Mouse (Mus musculus): ENCODE measurements around the gene Mlph.

The Mlph gene

DNA sequence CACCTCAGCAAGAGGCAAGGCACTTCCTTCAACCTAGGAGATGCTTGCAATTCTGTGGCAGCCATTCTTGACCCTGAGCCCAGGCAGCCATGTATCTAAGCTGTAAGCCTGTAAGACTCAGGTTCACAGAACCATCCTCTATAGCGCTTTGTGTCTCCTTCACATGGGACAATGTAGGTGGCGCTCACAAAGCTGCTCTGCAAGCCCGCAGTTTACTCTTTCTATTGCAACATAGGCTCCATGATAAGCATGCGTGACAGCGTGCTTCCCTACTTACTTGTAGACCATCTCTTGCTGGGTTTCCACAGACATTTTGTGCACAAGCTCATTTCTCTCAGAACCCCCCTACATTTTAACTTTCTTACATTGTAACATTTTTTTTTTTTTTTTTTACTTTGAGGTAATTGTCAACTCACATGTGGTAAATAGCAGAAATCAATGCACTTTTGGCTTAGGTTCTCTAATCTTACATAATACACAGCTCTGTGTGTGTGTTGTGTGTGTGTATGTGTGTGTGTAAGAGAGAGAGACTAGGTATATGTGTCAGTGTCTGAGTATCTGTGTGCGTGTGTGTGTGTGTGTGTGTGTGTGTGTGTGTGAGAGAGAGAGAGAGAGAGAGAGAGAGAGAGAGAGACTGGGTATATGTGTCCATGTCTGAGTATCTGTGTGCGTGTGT, 10.0 kb upstream of the Mlph start:
- in situ Hi-C loops (cut with MboI; ENCODE audit: unreplicated experiment in 2 of 2): no loop called here

DNA sequence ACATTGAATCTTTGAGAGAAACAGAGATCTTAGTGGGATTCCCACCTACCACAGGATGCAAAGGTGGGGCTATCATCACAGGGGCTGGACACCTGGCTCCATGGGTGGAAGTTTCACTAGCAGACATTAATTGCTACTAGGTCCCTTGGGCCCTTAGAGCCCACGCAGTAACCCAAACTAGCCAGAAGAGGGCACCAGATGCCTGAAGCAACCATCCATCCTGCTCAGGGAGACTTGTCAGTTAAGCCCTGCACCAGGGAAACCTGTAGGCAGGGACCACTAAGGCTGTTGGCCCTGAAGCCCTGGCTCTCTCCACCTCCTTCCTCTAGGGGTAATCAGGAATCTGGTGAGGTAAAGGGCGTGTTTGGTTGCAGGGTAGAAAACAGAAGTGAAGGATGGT, 8.5 kb upstream of the Mlph start:
- in situ Hi-C loops (cut with MboI; ENCODE audit: unreplicated experiment in 2 of 2): no loop called here

DNA sequence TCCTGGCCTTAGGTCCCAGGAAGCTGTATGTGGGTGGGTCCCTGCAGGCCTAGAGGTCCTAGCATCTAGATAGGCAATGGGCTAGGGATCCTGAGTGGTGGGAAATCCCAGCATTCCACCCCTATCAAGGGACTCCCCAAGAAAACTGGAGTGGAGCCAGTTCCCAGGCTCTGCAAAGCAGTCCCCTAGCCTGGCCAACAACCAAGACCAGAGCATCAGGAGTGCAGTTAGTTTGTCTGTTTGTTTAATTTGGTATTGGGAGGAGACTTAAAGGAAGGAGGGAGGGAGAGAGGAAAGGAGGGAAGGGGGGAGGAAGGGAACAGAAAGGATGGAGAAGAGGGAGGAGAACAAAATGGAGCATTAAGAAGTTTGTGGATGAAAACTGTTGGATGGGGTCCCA, 5.7 kb upstream of the Mlph start:
- in situ Hi-C loops (cut with MboI; ENCODE audit: unreplicated experiment in 2 of 2): no loop called here

DNA sequence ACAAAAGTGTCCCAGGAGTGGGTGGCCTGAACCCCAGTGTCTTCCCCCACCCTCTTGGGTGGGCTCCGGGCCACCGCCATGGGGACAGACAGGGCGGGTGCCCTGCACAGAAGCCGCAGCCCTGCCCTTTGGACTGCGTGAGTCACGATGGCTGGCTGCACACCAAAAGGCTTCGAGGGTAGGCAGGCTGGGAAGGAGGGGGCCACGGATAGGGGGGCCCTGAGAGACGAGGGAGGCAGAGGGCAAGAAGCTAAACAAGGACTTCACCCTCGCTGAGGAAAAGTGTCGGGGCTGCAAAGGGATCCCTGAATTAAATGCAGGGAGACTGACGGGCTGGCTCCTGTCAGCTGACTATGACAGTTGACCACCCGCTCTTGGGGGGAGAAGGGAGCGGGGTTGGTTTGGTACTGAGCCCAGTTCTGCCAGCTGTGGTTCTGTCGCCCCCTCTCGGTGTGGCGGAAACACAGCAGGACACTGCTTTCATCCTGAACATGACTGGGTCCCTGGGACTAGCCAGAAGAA, 5.2 kb upstream of the Mlph start:
- in situ Hi-C loops (cut with MboI; ENCODE audit: unreplicated experiment in 2 of 2): no loop called here

DNA sequence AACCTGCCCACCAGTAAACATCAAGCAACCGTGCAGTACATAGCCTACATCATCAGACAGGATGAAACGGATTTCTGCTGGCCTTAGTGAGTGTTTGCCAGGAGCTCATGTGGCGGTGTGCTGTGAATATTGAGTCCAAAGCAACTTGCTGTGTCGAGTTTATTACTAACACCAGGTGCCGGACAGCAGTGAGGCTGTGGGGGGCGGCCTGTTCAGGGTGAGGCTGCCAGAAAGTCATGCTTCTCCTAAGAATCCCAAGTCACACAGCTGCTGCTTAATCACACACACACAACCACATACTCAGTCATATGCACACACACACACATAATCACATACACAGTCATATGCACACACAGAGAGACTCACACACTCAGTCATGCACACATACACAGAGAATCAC, 1.7 kb upstream of the Mlph start:
- in situ Hi-C loops (cut with MboI; ENCODE audit: unreplicated experiment in 2 of 2): no loop called here

DNA sequence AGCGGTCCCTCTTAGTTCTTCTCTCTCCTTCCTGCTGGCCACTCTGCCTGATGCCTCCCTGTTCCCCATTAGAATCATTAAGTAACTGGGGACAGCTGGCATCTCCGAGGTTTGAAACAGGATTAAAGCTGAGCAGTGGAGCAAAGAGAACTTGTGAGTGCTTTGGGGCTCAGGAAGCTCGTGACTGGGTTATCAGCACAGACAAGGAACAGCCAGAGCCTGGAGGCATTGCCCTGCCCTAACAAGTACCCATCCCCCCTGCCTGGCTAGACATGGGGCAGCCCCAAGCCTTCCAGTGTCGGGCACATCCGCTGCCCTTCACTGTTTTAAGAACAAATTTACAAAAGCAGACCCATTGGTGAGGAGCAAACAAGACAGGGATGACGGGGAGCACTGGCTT, 2.6 kb downstream of the Mlph start:
- in situ Hi-C loops (cut with MboI; ENCODE audit: unreplicated experiment in 2 of 2): no loop called here

DNA sequence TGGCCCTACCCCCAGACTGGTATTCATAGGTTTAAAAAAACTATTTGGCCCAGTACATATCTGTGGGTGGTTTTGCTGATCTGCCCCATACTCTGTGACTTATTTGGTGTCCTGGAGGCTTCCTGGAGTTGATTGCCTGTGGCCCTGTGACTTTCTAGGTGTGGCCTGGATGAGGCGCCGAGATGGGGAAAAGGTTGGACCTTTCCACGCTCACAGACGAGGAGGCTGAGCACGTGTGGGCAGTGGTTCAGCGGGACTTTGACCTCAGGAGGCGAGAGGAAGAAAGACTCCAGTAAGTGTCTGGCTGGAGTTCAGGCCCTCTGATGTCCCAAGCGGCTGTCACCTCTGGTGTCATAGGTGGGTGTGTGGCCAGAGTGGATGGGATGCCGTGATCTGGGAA, 6.8 kb downstream of the Mlph start:
- in situ Hi-C loops (cut with MboI; ENCODE audit: unreplicated experiment in 2 of 2): no loop called here

DNA sequence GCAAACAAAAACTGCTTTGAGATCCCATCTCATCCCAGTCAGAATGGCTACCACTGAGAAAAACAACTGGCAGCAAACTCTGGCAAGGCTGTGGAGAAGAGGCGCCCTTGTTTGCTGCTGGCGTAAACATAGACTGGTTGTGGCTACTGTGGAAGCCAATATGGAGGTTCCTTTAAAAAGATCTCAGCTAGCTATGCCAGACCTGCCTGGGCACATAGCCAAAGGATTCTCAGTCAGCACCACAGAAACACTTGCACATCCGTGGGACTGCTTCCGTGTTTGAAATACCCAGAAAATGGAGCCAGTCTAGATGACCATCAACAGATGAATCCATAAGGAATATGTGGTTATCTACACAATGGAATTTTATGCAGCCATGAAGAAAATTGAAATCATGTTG, 11.1 kb downstream of the Mlph start:
- in situ Hi-C loops (cut with MboI; ENCODE audit: unreplicated experiment in 2 of 2): no loop called here

DNA sequence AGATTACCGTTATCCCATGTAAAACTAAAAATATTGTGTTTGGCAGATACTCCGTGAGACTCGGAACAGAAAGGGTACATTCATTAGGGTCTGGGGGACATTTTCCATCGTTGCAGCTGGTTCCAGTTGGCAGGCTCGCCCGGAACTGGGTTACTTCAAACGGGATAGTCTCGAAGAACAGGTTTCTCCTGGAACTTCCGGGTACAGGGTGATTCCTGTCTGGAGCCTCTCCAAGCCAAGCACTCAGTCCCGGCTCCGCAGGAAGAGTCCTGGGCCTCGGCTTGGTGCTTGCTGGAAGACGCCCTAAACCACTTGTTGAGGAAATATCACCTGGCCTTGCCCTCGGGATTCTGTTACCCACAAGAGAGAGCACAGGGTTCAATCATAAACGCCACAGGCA, 12.4 kb downstream of the Mlph start:
- in situ Hi-C loops (cut with MboI; ENCODE audit: unreplicated experiment in 2 of 2): no loop called here

DNA sequence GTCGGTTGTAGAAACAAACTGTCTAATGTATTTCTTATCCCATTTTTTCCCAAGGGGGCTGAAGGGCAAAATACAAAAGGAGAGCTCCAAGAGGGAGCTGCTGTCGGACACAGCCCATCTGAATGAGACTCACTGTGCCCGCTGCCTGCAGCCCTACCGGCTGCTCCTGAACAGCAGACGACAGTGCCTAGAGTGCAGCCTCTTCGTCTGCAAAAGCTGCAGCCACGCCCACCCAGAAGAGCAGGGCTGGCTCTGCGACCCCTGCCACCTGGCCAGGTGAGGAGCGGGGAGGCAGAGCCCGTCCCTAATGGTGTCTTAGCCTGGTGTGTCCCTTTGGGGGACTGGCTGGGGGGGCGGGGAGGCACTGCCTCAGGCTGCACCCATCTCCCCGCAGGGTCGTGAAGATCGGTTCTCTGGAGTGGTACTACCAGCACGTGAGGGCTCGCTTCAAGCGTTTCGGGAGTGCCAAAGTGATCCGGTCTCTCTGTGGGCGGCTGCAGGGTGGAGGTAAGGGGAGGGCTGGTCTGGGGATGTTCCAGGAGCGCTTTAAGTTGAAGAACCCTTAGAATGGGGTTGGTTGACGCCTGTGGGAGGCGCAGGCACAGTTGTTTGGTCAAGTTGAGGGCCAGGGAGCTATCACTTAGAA, 13.2 kb downstream of the Mlph start:
- in situ Hi-C loops (cut with MboI; ENCODE audit: unreplicated experiment in 2 of 2): no loop called here

DNA sequence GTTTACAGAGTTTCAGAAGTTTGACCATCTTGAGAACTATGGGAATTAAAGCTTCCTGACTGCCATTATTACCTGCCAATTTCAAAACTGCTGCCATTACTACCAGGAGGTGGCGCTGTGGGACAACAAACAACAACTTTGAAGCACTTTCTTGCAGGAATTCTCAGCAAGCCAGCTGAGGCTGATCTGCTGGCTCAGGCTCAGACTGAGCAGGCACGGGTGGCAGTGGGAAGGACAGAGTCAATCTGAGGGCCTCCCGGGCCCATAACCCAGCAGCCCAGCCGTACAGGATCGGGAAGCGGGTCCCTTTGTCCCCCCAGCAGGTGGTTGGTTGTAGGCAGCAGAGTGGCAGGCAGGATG, 13.7 kb downstream of the Mlph start:
- in situ Hi-C loops (cut with MboI; ENCODE audit: unreplicated experiment in 2 of 2): no loop called here

DNA sequence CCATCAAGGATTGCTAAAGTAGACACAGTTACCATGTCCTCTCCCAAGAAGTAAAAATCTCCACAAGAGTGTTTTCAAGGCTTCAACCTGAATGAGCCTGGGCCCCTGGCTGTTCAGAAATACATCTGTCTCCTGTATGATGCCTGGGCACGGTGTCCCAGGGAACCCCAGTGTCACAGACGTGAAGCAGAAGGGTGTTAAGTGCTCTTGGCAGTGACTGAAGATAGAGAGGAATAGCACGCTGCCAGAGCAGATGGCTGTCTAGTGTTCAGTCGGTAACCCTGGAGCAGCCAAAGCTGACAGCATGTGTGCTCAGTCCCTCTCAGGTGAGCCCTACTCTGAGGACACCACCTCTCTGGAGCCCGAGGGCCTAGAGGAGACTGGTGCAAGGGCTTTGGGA, 18.1 kb downstream of the Mlph start:
- in situ Hi-C loops (cut with MboI; ENCODE audit: unreplicated experiment in 2 of 2): no loop called here

DNA sequence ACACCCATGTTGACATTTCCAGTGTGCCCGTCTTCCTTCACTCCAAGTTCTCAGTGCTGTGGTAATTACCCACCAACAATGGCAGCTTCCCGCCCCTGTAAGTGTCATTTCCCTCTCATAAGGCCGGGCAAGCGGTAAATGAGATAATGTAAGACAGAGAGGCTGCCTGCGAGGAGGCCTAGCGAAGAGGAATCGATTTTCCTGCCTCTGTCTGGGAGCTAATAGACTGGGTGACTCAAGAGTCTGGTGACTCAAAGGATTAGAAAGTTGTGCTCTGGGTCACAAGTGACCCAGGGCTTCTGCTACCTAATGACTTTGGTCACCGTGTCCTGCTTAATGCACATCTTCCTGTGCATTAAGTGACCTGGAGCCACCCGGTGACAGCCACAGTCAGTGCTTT, 22.1 kb downstream of the Mlph start:
- in situ Hi-C loops (cut with MboI; ENCODE audit: unreplicated experiment in 2 of 2): no loop called here

DNA sequence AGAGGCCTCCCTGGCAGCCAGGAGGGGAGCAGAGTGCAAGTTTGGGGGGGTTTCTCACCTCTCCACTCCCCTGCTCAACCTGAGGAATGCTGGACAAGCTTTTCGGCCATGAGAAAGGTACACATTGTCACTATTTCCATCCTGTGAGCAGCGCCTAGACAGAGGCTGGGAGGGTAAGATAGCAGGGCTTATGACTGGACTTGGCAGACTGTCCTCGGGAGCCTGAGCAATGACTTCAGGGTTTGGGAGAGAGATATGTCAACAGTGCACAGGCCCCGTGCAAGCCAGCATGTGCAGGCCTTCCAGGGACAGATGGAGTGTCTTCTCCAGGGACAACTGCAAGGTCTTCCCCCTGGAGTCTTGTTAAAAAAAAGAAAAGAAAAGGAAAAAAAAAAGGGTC, 25.1 kb downstream of the Mlph start:
- in situ Hi-C loops (cut with MboI; ENCODE audit: unreplicated experiment in 2 of 2): no loop called here

DNA sequence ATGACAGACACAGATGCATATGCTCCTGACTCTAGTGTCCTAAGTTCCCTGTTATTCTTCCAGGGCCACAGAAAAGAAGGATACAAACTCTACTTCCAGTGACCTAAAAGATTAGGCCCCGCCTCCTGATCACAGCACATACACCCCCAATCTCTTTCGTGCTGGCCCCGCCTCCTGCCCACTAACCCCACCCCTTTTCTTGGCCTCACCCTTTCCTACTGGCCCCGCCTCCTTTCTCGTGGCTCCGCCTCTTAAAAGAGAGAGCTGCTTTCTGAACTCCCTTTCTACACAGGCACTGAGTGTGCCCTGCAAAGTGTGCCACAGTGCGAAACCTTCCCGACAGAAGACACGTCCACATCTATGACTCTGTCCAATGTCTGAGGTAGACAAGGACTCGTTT, 30.3 kb downstream of the Mlph start:
- in situ Hi-C loops (cut with MboI; ENCODE audit: unreplicated experiment in 2 of 2): no loop called here

DNA sequence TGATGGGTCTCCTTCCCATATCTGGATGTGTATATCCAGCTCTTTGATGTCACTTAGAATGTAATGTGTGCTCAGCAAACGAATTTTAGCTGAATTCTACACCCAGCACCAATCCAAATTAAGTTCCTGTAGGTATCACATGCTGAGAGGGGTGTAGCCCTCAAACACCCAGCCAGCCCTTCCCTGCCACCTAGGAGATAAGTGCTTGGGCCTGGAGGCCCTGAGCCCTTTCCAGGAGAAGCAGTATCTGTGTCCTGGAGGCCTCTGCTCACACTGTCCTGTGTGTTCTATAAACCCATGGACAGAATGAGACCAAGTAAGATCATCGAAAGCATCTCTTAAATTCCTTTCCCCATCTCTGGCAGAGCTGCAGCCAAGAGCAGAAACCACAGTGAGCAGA, 32.4 kb downstream of the Mlph start:
- in situ Hi-C loops (cut with MboI; ENCODE audit: unreplicated experiment in 2 of 2): no loop called here

DNA sequence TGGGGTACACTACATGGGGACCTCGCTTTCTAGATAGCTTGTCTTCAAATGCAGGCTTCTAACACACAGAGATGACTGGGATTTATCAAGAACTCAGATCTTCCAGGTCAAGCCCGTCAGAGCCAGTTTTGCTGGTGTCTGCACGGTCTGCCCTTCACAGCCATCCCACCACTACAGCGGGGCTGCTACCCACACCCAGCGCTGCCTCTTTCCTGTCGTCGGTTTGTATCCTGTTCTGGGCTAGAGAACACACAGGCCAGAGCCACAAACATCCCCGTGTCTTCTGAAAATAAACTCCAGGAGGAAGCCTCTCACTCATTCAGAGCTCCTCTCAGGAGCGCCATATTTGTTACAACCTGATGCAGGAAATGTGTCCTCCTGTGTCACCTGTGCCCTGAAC, 34.4 kb downstream of the Mlph start:
- in situ Hi-C loops (cut with MboI; ENCODE audit: unreplicated experiment in 2 of 2): no loop called here

DNA sequence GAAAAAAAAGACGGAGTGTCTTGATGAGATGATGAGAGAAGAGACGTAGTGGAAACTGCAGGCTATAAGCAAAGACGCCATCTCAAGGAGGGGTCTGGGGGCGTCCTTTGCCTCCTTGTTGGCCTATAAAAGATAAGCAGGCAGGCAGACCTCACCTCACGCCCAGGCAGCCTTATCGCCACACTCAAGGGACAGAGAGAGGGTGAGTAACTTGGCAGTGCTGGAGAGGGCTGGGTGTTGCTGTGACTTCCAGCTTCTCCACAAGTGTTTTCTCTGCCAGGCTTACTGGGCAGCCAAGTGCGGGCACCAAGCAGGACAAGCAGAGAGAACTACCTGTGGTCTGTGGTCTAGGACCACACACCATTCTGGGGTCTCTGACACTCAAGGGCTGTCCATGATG, 36.8 kb downstream of the Mlph start:
- in situ Hi-C loops (cut with MboI; ENCODE audit: unreplicated experiment in 2 of 2): loop anchor here (10.0 to 25.0 kb wide), 4 partner anchors 289 to 536 kb away; partner anchors contain the start of genes Erfe (in 1 of the 2), Klhl30 (in 1 of the 2) and Traf3ip1 (in 1 of the 2)

DNA sequence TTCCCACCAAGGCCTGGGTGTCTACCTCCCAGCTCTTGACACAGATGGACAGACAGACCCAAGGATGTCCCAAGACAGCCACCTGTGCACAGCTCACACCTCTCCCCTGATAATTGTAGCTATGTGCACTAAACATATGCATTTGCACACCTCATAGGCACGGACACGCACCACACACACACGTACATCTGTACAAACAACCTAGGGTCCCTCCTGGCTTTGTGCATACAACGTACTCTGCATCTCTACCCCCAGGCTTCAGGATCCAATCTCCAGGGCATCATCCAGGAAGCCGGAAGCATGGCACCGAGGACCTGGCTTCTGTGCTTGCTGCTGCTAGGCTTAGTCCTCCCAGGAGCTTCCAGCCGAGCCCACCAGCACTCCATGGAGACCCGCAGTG, 37.9 kb downstream of the Mlph start, which contains the start of gene Prlh:
Gene Prlh (plus strand): TSS at position 301 of the 400 bp plus-strand sequence.
- in situ Hi-C loops (cut with MboI; ENCODE audit: unreplicated experiment in 2 of 2): loop anchor here (10.0 to 25.0 kb wide), 4 partner anchors 291 to 534 kb away; partner anchors contain the start of genes Erfe (in 1 of the 2), Klhl30 (in 1 of the 2) and Traf3ip1 (in 1 of the 2)

DNA sequence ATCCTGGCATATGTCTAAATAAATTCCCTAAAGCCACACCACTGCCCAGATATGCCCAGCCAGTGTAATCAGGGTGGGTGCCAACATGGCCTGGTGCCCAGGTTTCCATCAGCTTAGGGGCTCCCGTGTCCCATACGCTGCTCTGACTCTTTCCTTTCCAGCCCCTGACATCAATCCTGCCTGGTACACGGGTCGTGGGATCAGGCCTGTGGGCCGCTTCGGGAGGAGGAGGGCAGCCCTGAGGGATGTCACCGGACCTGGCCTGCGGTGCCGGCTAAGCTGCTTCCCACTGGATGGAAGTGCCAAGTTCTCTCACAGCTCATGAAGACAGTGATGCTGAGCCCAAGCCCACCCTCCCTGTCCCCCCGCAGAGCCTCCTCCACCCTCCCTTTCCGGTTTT, 38.8 kb downstream of the Mlph start:
- in situ Hi-C loops (cut with MboI; ENCODE audit: unreplicated experiment in 2 of 2): loop anchor here (10.0 to 25.0 kb wide), 4 partner anchors 291 to 534 kb away; partner anchors contain the start of genes Erfe (in 1 of the 2), Klhl30 (in 1 of the 2) and Traf3ip1 (in 1 of the 2)

DNA sequence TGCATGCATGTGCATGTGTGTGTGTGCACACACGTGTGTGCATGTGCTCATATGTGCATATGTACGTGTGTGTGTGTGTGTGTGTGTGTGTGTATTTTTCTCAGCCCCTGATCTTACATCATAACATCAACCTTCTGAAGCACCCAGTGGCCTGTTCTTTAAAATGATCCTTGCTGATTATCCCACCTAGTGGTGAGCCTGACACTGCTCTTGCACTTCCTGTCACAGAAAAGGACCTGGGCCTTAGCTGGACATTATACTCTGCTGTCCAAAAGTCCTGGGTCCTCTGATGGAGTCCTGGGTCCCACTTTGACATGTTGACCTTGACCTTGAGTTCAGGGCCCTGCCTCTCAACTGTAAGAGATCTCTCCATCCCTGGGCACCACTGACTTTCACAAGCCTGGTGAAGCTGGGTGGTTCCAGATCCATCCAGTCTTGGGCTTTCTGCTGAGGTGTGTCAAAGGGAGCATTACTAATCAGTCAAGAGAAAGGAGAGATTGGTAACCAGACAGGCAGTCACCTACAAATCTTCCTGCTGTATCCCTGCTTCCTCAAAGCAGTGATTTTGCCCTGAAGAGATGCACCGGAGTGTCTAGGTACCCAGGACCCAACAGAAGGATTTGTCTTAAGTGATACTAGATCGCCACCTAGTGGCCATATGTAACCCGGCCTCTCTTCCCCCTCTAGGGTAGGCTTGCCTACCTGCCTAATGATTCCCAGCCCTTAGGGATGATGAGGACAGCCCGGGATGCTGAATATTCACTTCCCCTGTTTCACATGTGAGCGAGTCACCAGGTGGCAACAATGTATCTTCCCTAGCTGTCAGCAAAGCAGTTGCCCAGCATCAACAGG, 41.6 kb downstream of the Mlph start:
- in situ Hi-C loops (cut with MboI; ENCODE audit: unreplicated experiment in 2 of 2): loop anchor here (10.0 to 25.0 kb wide), 4 partner anchors 294 to 531 kb away; partner anchors contain the start of genes Erfe (in 1 of the 2), Klhl30 (in 1 of the 2) and Traf3ip1 (in 1 of the 2)
